Mouse (Mus musculus): ENCODE results near the gene Wnt2b. TPM values are rescaled to one million over a fixed set of nuclear protein-coding genes. Genes with fewer than 3 reads are reported as not detected.

Wnt2b gene
- total RNA-seq, 2 experiments from 2014 or later, result 0.23 to 0.52 TPM

- DNase-seq, result no peak
Measured at GRCm38 (mm10) chr3:104963331-104964276, 1.9 kb upstream of the Wnt2b start.

- no peak for DNase-seq
Measured at GRCm38 (mm10) chr3:104962866-104963265, 1.1 kb upstream of the Wnt2b start.

DNA sequence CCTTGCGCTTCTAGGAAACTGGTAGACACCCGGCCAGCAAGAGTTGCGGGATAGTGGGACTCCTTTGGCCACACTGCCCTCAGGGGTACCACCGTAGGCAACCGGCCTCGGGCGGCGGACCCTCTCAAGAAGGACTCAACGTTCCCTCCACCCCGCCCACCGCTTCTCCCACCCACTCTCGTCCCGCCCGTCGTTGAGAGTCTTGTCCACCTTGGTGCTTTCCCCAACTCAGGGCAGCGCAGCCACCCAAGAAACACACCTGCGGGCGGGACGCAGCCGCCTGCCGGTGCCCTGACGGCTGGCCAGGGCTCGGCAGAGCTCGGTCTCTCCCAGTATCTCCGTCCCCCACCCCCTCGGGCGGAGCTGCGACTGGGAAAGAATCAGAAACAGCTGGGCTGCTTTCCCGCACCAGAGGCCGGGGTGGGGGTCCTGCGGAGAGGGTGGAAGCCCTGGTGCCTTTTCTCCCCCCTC, 455 bp upstream of the Wnt2b start:
- DNase-seq, result no peak

DNA sequence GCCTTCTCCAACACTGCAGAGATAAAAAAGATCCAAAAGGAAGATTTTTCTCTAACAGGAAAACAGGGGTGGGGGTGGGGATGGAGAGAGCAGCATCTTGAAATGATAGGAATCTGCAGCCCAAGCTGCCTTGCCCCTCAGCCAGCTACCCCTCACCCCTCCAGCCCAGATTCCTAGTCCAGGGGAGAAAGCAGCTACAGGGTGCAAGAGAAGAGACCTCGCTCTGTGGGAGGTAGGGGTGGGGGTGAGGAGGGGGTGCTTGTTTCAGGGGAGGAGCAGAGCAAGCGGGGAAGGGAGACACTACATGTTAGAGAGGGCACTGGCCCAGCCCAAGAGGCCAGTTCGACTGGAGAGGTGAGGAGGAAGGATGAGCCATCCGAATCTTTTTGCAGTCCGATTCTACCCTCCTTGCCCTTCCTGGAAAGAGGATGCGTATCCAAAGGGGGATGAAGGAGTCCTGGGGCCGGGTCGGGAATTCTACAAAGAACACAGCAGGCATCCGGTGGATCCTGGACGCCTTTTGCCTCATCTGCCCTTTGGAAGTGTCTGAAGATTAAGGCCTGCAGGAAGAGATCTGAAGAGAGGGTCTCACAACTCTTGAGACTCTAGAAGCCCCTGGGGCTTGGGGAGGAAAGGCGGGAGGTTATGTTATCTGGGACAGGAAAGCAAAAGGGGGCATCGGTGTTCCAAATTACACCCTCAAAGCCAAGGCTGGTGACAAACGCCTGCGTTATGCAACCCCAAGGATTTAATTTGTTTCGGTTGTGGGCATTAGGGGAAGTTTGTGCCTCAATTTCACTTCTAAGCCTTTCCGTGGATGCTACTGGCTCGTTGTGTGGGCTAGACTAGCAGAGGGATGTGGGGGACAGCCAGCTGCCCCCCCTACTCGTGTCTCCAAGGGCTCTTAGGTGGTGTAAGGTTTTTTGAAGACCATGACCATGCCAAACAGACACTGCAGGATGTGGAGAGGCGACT, 1.4 kb downstream of the Wnt2b start:
- no peak for DNase-seq

DNA sequence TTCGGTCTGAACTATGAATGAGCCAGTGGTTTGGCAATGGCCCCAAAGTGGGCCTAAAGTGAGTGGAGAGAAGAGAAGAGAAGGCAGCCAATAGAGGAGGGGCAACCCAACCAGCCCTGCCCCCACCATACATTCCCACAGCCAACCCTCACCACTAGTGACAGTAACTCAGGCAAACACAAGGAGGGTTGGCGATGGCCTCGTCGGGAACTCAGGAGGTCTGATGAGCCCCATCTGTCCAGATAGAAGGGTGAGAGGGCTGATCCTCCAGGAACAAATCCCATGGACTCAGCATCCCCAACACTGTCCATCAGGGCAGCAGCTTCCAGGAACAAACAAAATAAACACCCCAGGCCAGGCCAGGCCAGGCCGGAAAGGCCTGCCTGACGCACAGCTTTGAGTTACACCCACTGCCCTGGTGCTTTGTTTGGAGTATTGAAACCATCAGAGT, 5.6 kb downstream of the Wnt2b start:
- DNase-seq, result no peak

DNA sequence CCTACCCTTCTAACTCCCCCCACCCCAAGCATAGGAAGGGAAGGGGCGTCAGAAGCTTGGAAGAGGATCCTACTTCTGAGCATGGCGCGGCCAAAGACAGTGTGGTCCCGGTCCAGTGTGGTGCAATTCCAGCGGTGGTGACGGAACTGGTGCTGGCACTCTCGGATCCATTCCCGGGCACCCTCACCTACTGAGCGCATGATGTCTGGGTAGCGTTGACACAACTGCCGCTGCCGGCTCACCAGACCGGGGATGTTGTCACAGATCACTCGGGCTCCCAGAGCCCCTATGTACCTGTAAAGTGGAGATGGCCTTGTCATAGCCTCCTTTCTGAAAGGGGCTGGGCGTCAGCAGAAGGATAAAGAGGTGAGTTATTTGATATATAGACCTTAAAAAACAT, 7.2 kb downstream of the Wnt2b start:
- no peak for DNase-seq

DNA sequence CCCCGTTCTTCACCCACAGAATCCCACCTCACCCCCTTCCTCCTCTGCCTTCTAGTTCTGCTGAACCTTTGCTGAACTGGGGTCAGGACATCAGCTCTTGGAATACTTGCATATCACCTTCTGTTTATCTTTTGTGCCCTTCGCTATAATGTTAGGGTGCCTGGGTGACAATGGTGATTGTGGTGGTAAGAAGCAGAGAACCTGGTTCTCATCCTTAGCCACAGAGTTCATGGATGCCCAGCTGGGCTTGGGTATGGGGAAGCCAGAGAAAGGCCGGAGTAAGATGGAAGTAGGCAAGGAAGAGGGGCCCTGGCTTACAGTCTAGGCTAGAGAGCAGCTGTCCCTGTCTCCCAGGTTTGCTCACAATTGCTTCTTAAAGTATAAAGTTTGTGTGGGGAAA, 7.6 kb downstream of the Wnt2b start:
- DNase-seq, result no peak

- DNase-seq, result no peak
Measured at GRCm38 (mm10) chr3:104952891-104953670, 8.6 kb downstream of the Wnt2b start.

DNA sequence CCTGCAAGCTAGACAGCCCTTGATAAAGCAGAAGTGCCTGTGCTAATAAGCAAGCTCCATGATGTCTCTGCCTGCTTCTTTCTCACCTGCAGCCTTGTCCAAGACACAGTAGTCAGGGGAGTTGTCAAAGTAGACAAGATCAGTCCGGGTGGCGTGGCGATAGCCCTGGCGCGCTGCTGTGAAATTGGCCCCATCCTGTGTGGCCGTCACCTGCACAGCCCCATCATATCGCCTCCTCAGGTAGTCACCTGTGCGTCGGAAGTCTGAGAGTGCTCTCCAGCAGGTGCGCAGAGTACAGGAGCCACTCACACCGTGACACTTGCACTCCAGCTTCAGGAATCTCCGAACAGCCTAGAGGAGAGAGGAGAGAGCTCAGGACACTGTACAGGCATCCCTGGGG, 10.8 kb downstream of the Wnt2b start:
- DNase-seq, result no peak

DNA sequence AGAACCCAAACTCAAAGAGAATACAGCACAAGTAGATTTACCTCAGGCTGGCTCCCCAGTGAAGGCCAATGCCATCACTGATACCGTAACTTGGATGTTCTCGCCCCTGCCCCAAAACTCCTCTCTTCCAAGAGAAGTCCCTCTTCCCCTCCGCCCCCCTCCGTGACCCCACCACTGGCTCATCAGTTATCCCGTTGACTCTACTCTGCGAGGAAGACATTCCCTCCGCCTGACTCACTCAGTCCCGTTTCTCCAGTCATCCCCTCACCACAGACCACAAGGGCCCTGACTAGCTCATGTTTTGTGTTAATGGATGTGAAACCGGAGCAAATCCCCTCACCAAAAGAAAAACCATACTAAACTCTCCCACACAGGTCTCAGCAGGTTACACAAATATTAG, 16.8 kb downstream of the Wnt2b start:
- DNase-seq, result no peak

GRCm38 (mm10) chr3:104943333-104943732, 18.4 kb downstream of the Wnt2b start:
- DNase-seq, result no peak

- DNase-seq, result no peak
Measured at GRCm38 (mm10) chr3:104942682-104943081, 19.0 kb downstream of the Wnt2b start.

DNA sequence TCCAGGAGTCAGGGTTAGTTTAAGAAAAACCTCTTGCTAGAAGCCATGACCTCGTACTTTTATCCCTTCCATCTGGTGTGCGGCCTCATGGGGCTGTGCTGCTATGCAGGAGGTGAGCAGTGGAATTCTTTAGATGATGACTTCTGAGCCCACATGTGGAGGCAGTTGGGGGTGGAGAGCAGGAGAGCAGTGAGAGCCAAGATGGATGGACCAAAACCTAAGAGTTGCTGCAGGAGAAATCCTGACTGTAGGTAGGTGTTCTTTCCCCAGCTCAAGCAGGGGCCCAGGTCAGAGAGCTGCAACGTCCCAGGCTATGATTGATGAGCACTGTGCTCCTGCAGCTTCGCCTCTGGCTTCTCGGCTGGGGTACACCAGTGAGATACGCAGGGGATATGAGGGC, 21.0 kb downstream of the Wnt2b start:
- DNase-seq, result no peak

DNA sequence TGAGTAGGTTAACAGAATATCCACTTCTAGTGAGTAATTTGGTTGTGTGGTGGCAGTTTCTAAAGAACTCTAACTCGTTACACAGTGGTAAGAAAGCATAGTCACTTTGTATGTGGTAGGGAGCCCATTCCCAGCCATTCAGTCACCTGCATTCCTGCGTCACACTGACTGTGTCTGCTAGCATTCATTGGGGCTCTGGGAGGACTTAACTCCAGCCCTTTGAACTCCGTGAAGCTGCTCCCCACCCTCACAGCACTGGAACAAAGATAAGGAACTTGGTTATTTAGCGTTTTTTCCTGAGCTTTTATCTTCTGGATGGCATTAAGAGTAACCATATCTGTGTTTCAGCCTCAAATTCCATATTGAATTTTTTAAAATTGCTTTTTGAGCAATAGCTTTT, 23.4 kb downstream of the Wnt2b start:
- DNase-seq, result no peak

DNA sequence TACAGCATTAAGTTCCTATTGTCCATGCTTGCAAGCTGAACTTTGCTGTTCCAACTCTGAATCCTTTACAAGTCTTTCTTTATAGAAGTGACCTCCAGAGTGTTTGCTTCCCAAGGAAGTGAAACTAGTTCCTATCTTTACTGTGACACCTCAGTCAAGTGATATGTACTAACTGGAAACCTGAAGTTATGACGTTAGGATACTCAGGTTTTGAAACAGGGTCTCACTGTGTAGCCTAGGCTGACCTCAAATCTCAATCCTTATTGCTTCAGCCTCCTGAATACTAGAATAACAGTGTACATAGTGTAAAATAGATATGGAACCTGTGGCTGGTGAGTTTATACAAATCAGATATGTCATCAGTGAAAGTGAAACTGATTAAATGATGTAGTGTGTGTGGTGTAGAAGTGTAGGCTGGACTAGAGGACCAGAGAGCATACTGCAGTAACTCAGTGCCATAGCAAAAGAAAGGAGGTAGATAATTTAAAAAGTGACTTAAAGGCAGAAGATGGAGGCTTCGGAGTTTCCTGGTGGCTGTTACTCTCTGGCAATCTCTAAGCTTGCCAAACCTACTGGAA, 23.9 kb downstream of the Wnt2b start:
- no peak for DNase-seq

DNA sequence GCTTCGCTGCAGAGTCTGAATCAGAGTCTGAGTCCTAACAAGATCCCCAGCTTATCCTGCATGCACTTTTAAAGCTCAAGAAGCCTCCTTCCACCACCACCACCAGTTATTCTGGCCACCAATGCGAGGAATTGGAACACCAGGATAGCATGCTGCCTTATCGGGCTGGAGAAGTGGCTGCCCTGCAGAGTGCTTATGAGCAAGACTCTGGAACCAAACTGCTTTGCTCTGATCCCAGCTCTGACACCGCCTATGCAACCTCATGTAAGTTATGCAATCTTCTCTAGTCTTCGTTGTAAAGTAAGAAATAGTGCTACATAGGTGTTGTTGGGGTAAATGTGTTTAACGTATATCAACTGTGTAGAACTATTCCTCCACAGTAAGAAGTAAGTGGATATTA, 32.3 kb downstream of the Wnt2b start:
- DNase-seq, result no peak

GRCm38 (mm10) chr3:104914986-104915385, 46.7 kb downstream of the Wnt2b start:
- DNase-seq, result no peak

GRCm38 (mm10) chr3:104909195-104909594, 52.5 kb downstream of the Wnt2b start:
- DNase-seq, result no peak

DNA sequence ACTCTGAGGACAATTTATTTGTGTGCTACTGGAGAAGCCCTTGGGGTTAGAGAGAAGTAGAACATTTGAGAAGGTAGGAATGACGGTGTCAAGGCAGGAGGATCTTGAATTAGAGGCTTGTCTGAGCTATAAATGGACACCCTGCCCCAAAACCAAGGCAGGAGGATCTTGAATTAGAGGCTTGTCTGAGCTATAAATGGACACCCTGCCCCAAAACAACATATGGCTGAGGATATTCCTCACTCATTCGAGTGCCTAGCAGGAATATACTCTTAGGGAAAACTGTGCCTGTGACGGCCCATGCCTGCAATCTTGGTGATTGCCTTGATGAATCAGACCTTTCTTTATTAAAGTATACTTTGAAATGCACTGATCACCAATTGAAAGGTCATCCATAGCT, 55.7 kb downstream of the Wnt2b start:
- DNase-seq, result no peak

DNA sequence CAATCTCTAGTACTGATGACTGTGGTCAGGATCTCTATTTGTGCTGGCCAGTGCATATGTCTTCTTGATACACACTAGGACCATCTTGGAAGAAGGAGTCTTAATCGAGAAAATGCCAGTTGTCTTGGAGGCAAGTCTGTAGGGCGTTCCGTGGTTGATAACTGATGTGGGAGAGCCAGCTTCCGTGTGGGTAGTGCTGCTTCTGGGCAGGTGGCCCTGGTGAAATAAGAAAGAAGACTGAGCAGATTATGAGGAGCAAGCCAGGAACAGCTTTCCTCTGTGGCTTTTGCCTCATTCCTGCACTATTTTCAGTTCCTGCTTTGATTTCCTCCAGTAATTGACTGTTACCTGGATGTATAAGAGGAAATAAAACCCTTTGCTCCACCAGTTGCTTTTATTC, 56.3 kb downstream of the Wnt2b start:
- no peak for DNase-seq

- no peak for DNase-seq
Measured at GRCm38 (mm10) chr3:104901154-104901553, 60.6 kb downstream of the Wnt2b start.

- DNase-seq, result no peak
Measured at GRCm38 (mm10) chr3:104896141-104896540, 65.6 kb downstream of the Wnt2b start.
